Mouse (Mus musculus): ENCODE measurements around the gene Capn7. TPM values are rescaled to one million over a fixed set of nuclear protein-coding genes. Genes with fewer than 3 reads are reported as not detected.

Gene Capn7
- polyA plus RNA-seq, 1 experiment from 2014 or later, result 34.9 TPM

DNA sequence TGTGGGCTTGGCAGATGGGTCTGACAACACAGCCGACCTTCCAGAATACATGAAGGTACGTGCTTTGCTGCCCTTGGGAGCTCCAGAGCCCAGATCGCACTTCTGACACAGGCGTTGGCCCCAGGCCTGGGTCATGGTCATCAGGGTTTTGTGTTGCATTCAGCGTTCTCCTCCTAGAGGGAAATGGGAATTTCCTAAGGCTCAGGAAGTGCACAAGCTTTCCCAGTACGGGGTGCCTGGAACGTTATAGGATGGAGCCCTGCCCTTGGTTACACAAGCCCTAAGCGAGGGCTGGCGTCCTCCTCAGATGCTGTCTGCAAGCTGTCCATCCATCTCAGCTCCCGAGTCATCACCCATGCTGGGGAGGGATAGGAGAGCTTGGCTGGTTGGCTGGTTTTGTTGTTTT is 76.2 kb downstream of the Capn7 start:
- no peak for DNase-seq (ENCODE audit: low spot score)

DNA sequence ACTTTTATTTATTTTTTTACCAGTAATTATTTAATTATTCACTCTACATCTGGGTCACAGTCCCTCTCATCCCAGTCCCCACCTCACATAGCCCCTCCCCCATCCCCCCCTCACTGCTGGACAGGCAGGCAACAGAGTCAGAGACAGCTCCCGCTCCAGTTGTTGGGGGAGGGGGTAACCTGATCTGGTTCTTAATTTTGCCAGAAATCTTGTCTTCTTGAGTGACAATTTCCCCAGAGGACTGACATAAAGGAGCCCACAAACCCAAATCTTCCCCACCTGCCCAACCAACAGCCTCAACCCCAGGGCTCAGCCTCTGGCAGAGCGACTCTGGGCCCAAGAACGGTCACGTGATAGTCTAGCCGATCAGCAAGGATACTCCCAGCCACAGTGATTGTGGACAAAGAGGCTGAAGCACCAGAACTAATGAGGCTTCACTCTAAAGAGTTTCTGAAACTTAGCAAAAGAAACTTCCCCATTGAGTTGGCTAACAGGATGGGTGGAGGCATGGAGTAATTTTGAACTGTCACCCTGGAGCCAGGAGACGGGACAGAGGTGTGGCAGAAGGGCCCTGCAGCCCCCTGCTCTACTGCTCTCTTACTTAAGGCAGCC is 77.1 kb downstream of the Capn7 start:
- DNase-seq (ENCODE audit: low spot score), result no peak

DNA sequence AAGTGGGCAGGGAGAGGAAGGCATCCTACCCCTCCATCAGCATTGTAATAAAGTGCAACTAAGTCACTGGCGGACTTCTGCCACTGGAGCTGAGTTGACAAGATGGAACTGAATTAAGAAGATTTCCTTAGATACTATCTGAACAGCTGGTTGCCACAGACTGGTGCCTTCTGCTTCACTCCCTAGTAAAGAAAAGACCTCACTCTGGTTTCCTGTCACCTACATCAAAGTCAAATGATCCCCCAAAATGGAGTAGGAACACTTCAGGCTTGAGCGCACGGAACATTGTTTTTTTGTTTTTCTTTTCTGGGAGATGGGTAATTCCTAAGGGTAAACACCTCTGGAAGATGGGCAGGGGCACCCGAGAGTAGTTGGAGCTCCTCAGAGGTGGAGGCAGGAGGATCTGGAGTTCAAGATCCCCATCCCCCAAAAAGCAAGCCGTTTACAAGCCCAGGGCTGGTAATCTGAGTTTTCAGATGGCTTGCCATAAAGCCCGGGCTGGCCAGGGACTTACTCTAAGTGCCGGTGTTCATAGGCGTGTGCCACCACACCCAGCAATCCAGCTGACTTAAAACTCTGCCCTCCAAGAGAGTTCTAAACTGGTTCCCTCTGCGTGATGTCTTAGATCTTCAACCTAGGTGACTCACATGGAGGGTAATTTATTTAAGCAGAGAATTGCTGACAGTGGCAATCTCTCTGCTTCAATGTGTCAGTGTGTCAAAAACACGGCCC is 78.0 kb downstream of the Capn7 start:
- peak; percentile 59 for DNase-seq (ENCODE audit: low spot score)

DNA sequence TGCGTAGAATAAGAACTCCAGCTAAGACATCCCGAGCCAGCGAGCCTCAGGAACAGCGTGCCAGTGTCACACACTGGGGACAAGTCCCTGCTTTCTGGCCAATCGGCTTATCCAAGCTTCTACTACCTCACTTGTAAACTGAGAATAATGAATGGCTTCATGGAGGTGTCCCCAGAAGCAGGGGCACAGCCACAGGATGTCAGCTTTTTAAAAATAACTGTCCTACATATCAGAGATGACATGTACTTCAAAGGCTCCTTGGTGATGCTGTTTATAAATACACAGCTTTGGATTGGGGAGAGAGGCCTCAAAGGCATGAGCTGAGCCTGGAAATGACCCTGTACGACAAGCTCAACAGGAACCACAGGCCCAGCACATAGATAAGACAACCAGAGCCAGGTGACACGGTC is 78.5 kb downstream of the Capn7 start:
- DNase-seq (ENCODE audit: low spot score), result peak; percentile 62

DNA sequence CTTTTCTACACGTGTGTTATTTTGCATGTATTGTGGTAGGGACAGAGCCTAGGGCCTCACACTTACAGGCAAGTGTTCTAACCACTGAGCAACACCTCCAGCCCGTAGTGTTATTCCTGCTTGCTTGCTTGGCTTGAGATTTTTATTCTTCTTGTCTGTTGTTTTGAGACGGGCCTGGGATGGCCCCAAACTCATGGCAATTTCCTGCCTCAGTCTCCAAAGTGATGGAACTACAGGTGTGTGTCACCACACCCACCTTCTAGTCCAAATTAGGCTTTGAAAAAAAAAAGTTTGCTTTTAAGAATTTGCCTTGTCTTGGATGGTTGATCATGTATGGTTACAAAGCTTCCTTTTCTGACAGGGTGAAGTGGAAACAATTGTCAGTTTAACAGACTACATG is 80.0 kb downstream of the Capn7 start:
- no peak for DNase-seq (ENCODE audit: low spot score)

DNA sequence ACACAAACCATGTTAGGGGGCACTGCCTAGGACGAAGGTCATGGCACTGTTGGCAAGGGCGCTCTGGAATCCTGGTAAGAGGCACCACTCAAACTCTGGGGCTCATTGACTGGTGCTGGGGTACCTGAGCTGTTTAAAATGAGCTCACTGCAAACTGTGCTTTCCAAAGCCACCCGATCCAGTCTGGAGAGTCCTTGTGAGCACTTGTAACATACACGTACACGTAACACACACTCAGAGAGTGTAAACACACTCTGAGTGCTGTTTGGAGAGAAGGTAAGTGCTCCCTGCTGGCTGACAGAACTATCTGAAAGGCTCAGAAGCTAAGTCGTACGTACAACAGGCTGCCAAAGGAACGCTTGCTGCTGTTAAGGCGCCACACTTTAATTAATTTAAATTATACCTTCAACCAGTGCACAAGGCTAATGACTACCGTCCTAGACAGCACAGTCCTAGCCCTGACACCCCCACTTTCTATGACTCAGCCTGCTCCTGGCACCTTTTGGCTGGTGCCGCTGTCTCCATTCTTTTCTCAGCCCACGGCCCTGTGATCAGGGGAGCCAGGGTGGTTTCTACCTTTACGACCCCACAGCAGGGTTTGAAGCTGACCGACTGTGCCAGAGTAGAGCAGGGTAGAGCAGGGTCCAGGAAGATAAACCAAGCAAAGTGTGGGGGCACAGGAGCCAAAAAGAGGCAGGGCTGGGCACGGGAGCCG is 80.6 kb downstream of the Capn7 start:
- DNase-seq (ENCODE audit: low spot score), result no peak

DNA sequence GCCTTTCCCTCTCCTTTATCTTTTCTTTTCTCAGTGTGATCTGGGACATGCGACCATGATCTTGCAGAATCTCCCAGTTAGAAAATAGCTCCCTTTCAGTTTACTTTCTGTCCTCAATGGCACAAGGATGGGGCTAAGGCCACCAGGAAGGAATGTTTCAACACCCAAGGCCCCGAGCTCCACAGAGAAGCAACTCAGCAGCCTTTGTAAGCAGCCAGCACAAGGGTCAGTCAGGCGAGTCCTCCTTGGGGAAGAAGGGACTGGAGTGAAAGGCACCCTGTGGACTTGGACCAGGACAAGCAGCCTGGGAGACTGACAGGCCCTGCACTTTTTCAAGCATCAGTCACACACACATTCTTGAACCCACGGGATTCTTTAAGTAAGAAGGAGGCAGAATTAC is 82.8 kb downstream of the Capn7 start:
- no peak for DNase-seq (ENCODE audit: low spot score)

DNA sequence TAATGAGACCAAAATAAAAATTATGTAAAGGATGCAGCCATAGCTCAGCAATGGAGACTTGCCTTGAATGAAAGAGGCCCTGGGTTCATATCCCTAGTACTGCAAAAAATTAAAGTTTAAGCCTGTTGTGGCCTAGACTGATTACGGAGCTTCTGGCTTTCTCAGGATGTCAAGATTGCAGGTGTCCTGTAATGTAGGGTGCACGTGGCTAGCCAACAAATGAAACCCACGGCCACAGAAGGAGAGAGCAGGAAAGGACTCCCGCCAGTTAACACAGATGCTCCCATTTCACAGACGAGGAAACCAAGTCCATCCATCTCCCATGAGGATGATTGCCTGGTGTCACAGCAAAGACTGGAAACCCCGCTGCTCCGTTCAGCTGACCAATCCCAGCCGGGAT is 83.7 kb downstream of the Capn7 start:
- DNase-seq (ENCODE audit: low spot score), result no peak

DNA sequence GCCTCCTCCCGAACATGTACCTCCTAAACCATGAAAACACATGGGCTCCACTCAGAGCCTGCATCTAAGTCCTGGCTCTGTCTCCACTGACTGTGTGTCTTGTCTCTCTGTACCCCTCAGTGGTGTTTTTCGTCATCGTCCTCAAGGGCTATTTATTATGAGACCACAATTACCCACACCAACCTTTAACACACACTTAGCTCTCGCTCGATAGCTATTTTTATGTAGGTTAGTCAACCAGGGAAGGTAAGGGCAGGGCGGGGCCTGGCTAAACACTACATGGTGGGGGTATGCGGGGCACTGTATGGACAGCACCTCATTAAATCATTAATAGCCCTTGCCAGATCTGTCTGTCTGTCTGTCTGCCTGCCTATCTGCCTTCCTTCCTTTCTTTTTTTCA is 84.1 kb downstream of the Capn7 start:
- DNase-seq (ENCODE audit: low spot score), result no peak

DNA sequence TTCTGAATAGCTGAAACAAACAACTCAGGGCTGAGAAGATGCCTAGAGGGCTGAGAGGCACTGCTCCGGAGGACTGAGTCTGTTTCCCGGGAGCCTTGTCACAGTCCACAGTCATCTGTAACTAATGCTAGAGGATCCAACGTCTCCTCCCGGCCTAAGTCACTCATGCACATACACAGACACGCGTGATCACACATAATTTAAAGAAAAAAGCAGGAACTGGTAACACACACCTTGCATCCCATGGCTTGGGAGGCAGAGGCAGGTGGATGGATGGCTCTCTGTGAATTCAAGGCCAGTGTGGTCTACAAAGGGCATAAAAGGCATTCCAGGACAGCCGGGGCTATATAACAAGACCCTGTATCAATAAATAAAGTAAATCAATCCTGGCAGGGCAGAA is 84.5 kb downstream of the Capn7 start:
- DNase-seq (ENCODE audit: low spot score), result no peak

Other genes starting within 250 kb of the Capn7 start
- 244 and 262 TPM in 2 replicates for gene Smim4, start 207.7 kb upstream of the Capn7 start, polyA plus RNA-seq (2015; fragmentation: Nextera tagmentation; extraction: Ambion mirVana)
- gene Nt5dc2, start 205.6 kb upstream of the Capn7 start, polyA plus RNA-seq (2015; fragmentation: Nextera tagmentation; extraction: Ambion mirVana), result 111 and 116 TPM in 2 replicates
- 8.0 and 8.8 TPM in 2 replicates for gene Stab1, start 168.0 kb upstream of the Capn7 start, polyA plus RNA-seq (2015; fragmentation: Nextera tagmentation; extraction: Ambion mirVana)
- 5.0 and 5.7 TPM in 2 replicates for gene Tnnc1, start 128.3 kb upstream of the Capn7 start, polyA plus RNA-seq (2015; fragmentation: Nextera tagmentation; extraction: Ambion mirVana)
- gene Nisch, start 119.7 kb upstream of the Capn7 start, polyA plus RNA-seq (2015; fragmentation: Nextera tagmentation; extraction: Ambion mirVana), result 116 and 144 TPM in 2 replicates
- gene Sema3g, start 118.8 kb upstream of the Capn7 start, polyA plus RNA-seq (2015; fragmentation: Nextera tagmentation; extraction: Ambion mirVana), result 0.27 and 0.30 TPM in 2 replicates
- gene Phf7, start 85.3 kb upstream of the Capn7 start, polyA plus RNA-seq (2015; fragmentation: Nextera tagmentation; extraction: Ambion mirVana), result 18.6 and 21.5 TPM in 2 replicates
- 63.0 and 66.5 TPM in 2 replicates for gene Bap1, start 85.2 kb upstream of the Capn7 start, polyA plus RNA-seq (2015; fragmentation: Nextera tagmentation; extraction: Ambion mirVana)
- gene Dnah1, start 12.7 kb upstream of the Capn7 start, polyA plus RNA-seq (2015; fragmentation: Nextera tagmentation; extraction: Ambion mirVana), result 0.22 and 0.31 TPM in 2 replicates
- gene Sh3bp5, start 99.4 kb downstream of the Capn7 start, polyA plus RNA-seq (2015; fragmentation: Nextera tagmentation; extraction: Ambion mirVana), result 20.3 and 20.7 TPM in 2 replicates
- 47.2 and 52.6 TPM in 2 replicates for gene Eaf1, start 157.8 kb downstream of the Capn7 start, polyA plus RNA-seq (2015; fragmentation: Nextera tagmentation; extraction: Ambion mirVana)
- gene Mettl6, start 158.4 kb downstream of the Capn7 start, polyA plus RNA-seq (2015; fragmentation: Nextera tagmentation; extraction: Ambion mirVana), result 149 and 164 TPM in 2 replicates